Mouse (Mus musculus): ENCODE measurements around the gene Exoc3l4. TPM values are rescaled to one million over a fixed set of nuclear protein-coding genes. Genes with fewer than 3 reads are reported as not detected.

Gene Exoc3l4
- polyA plus RNA-seq, 1 experiment from 2014 or later = 10.2 TPM

- no peak overlapping the region; the same call in 1 of the 2 replicates for H3K27ac ChIP-seq (ENCODE audit: low read depth)
- no peak for ATAC-seq (replicated peaks; ENCODE audit: low FRiP score, low TSS enrichment, low read depth)
- no peaks in the 10 kb centered on the region for H3K9me3 ChIP-seq (ENCODE audit: control insufficient read depth, low read length)
- H3K36me3 ChIP-seq (ENCODE audit: control insufficient read depth, insufficient read depth, low read length) = no peaks in the 10 kb centered on the region
- H3K4me1 ChIP-seq (replicated peaks; ENCODE audit: control insufficient read depth, insufficient read depth, low read length) = peaks cover 11% of the 10 kb centered on the region
- peaks cover 32% of the 10 kb centered on the region for H3K27me3 ChIP-seq (replicated peaks; ENCODE audit: control insufficient read depth, insufficient read depth, low read length)
- H3K4me3 ChIP-seq (ENCODE audit: low read depth, low read length) = no peak overlapping the region
- no peak for DNase-seq (ENCODE audit: low spot score)
- no peak overlapping the region for H3K4me2 ChIP-seq (ENCODE audit: low read length)
- 45% methylated on average over 8 of the region's 8 CpGs for WGBS
- no peak overlapping the region for H3K9ac ChIP-seq (ENCODE audit: low read length)
Measured at GRCm38 (mm10) chr12:111434745-111435327, 18.0 kb downstream of the Exoc3l4 start.

GRCm38 (mm10) chr12:111436170-111436569, 19.4 kb downstream of the Exoc3l4 start:
- no peaks in the 10 kb centered on the region for H3K36me3 ChIP-seq (ENCODE audit: control insufficient read depth, insufficient read depth, low read length)
- DNase-seq (ENCODE audit: low spot score) (no peak), ATAC-seq (replicated peaks; ENCODE audit: low FRiP score, low TSS enrichment, low read depth) (no peak)
- no peak overlapping the region for H3K4me3 ChIP-seq (ENCODE audit: low read depth, low read length)
- WGBS = 84% methylated on average over 3 of the region's 3 CpGs
- no peak overlapping the region for H3K4me2 ChIP-seq (ENCODE audit: low read length)
- no peaks in the 10 kb centered on the region for H3K9me3 ChIP-seq (ENCODE audit: control insufficient read depth, low read length)
- H3K27ac ChIP-seq (ENCODE audit: low read depth) = no peak overlapping the region
- H3K9ac ChIP-seq (ENCODE audit: low read length) = no peak overlapping the region
- H3K27me3 ChIP-seq (replicated peaks; ENCODE audit: control insufficient read depth, insufficient read depth, low read length) = peaks cover 22% of the 10 kb centered on the region
- no peaks in the 10 kb centered on the region; the same call in 1 of the 2 replicates for H3K4me1 ChIP-seq (replicated peaks; ENCODE audit: control insufficient read depth, insufficient read depth, low read length)

GRCm38 (mm10) chr12:111436640-111437039, 19.8 kb downstream of the Exoc3l4 start:
- Histone ChIP-seq H3K4me1 (replicated peaks; ENCODE audit: control insufficient read depth, insufficient read depth, low read length) (no peaks in the 10 kb centered on the region; the same call in 1 of the 2 replicates), H3K36me3 (ENCODE audit: control insufficient read depth, insufficient read depth, low read length) (no peaks in the 10 kb centered on the region), H3K4me3 (ENCODE audit: low read depth, low read length) (no peak overlapping the region), H3K27me3 (replicated peaks; ENCODE audit: control insufficient read depth, insufficient read depth, low read length) (peaks cover 22% of the 10 kb centered on the region), H3K27ac (ENCODE audit: low read depth) (no peak overlapping the region), H3K9ac (ENCODE audit: low read length) (no peak overlapping the region), H3K9me3 (ENCODE audit: control insufficient read depth, low read length) (no peaks in the 10 kb centered on the region), H3K4me2 (ENCODE audit: low read length) (no peak overlapping the region)
- no peak for DNase-seq (ENCODE audit: low spot score)
- 60% methylated on average over 8 of the region's 8 CpGs for WGBS
- ATAC-seq (replicated peaks; ENCODE audit: low FRiP score, low TSS enrichment, low read depth) = no peak

GRCm38 (mm10) chr12:111437222-111437900, 20.5 kb downstream of the Exoc3l4 start:
- peaks cover 28% of the 10 kb centered on the region for H3K27me3 ChIP-seq (replicated peaks; ENCODE audit: control insufficient read depth, insufficient read depth, low read length)
- no peak for ATAC-seq (replicated peaks; ENCODE audit: low FRiP score, low TSS enrichment, low read depth)

GRCm38 (mm10) chr12:111438850-111439249, 22.0 kb downstream of the Exoc3l4 start:
- no peak overlapping the region for H3K27ac ChIP-seq (ENCODE audit: low read depth)
- H3K36me3 ChIP-seq (ENCODE audit: control insufficient read depth, insufficient read depth, low read length) = no peaks in the 10 kb centered on the region
- WGBS = 77% methylated on average over 6 of the region's 6 CpGs
- peaks cover 42% of the 10 kb centered on the region for H3K27me3 ChIP-seq (replicated peaks; ENCODE audit: control insufficient read depth, insufficient read depth, low read length)
- H3K4me1 ChIP-seq (replicated peaks; ENCODE audit: control insufficient read depth, insufficient read depth, low read length) = peaks cover 12% of the 10 kb centered on the region
- H3K4me2 ChIP-seq (ENCODE audit: low read length) = no peak overlapping the region
- no peak overlapping the region for H3K9ac ChIP-seq (ENCODE audit: low read length)
- H3K9me3 ChIP-seq (ENCODE audit: control insufficient read depth, low read length) = no peaks in the 10 kb centered on the region
- ATAC-seq (replicated peaks; ENCODE audit: low FRiP score, low TSS enrichment, low read depth) (no peak), DNase-seq (ENCODE audit: low spot score) (no peak)
- H3K4me3 ChIP-seq (ENCODE audit: low read depth, low read length) = no peak overlapping the region

More at GRCm38 (mm10) chr12:111437222-111437900, 20.5 kb downstream of the Exoc3l4 start:
- no peak overlapping the region for H3K4me2 ChIP-seq (ENCODE audit: low read length)
- no peak for DNase-seq (ENCODE audit: low spot score)
- no peak overlapping the region for H3K9ac ChIP-seq (ENCODE audit: low read length)
- no peaks in the 10 kb centered on the region for H3K36me3 ChIP-seq (ENCODE audit: control insufficient read depth, insufficient read depth, low read length)
- H3K9me3 ChIP-seq (ENCODE audit: control insufficient read depth, low read length) = no peaks in the 10 kb centered on the region
- H3K4me3 ChIP-seq (ENCODE audit: low read depth, low read length) = no peak overlapping the region
- peaks cover 6% of the 10 kb centered on the region for H3K4me1 ChIP-seq (replicated peaks; ENCODE audit: control insufficient read depth, insufficient read depth, low read length)
- WGBS = 70% methylated on average over 5 of the region's 5 CpGs
- no peak overlapping the region for H3K27ac ChIP-seq (ENCODE audit: low read depth)

- Histone ChIP-seq H3K27ac (ENCODE audit: low read depth) (no peak overlapping the region), H3K4me2 (ENCODE audit: low read length) (no peak overlapping the region), H3K9me3 (ENCODE audit: control insufficient read depth, low read length) (no peaks in the 10 kb centered on the region), H3K27me3 (replicated peaks; ENCODE audit: control insufficient read depth, insufficient read depth, low read length) (peaks cover 56% of the 10 kb centered on the region), H3K4me3 (ENCODE audit: low read depth, low read length) (no peak overlapping the region), H3K36me3 (ENCODE audit: control insufficient read depth, insufficient read depth, low read length) (no peaks in the 10 kb centered on the region), H3K9ac (ENCODE audit: low read length) (no peak overlapping the region), H3K4me1 (replicated peaks; ENCODE audit: control insufficient read depth, insufficient read depth, low read length) (peaks cover 16% of the 10 kb centered on the region)
- WGBS = 89% methylated on average over 9 of the region's 9 CpGs
- no peak for ATAC-seq (replicated peaks; ENCODE audit: low FRiP score, low TSS enrichment, low read depth)
- DNase-seq (ENCODE audit: low spot score) = no peak
Measured at GRCm38 (mm10) chr12:111440701-111441373, 24.0 kb downstream of the Exoc3l4 start.

- 75% methylated on average over 3 of the region's 3 CpGs for whole genome bisulfite sequencing
- no peak overlapping the region for H3K9ac ChIP-seq (ENCODE audit: low read length)
- peaks cover 62% of the 10 kb centered on the region for H3K27me3 ChIP-seq (replicated peaks; ENCODE audit: control insufficient read depth, insufficient read depth, low read length)
- H3K36me3 ChIP-seq (ENCODE audit: control insufficient read depth, insufficient read depth, low read length) = no peaks in the 10 kb centered on the region
- ATAC-seq (replicated peaks; ENCODE audit: low FRiP score, low TSS enrichment, low read depth) = no peak
- no peak overlapping the region for H3K4me3 ChIP-seq (ENCODE audit: low read depth, low read length)
- no peaks in the 10 kb centered on the region for H3K9me3 ChIP-seq (ENCODE audit: control insufficient read depth, low read length)
- peaks cover 18% of the 10 kb centered on the region for H3K4me1 ChIP-seq (replicated peaks; ENCODE audit: control insufficient read depth, insufficient read depth, low read length)
- DNase-seq (ENCODE audit: low spot score) = peak; percentile 51
- H3K27ac ChIP-seq (ENCODE audit: low read depth) = no peak overlapping the region
- no peak overlapping the region for H3K4me2 ChIP-seq (ENCODE audit: low read length)
Measured at GRCm38 (mm10) chr12:111441523-111441922, 24.7 kb downstream of the Exoc3l4 start.

DNA sequence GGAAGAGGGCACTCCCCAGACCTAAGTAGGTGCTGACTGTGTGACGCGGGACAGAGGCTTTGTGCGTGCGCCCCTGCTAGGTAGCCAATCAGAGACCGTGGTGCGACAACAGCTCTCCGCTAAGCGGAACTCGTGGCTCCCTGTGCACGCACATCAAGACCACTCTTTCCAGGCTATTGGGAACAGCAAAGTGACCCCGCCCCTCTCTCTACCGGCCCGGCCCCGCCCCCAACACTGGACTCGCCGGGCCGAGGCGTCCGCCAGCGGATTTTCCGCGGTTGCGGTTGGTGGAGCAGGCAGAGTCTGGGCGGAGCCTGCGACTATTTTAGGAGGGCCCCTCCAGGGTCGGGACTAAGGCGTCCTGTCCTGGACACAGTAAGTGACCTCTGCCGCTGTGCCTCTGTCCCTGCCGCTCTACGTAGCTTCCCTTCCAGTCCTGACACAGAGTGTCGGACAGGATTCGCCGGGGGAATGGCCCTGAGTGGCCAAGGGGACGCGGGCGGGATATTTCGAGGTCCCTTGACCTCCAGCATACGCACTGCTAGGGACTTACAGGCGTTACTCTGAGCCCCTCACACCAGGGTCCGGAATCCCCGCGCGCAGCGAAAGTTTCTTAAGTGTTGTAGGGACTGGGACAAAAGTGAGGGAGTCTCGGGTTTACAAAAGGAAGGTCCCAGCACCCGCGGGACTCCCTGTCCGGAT, 25.6 kb downstream of the Exoc3l4 start, which contains the start of gene Tnfaip2:
Tnfaip2 (plus strand) TSS at position 161 of the 702 bp plus-strand sequence.
- Histone ChIP-seq H3K4me2 (ENCODE audit: low read length) (peak within 1 kb of the TSS; percentile 71), H3K9me3 (ENCODE audit: control insufficient read depth, low read length) (no peaks in the 10 kb centered on the region), H3K36me3 (ENCODE audit: control insufficient read depth, insufficient read depth, low read length) (no peaks in the 10 kb centered on the region), H3K27ac (ENCODE audit: low read depth) (no peak within 1 kb of the TSS), H3K27me3 (replicated peaks; ENCODE audit: control insufficient read depth, insufficient read depth, low read length) (peaks cover 66% of the 10 kb centered on the region), H3K4me1 (replicated peaks; ENCODE audit: control insufficient read depth, insufficient read depth, low read length) (peaks cover 18% of the 10 kb centered on the region), H3K9ac (ENCODE audit: low read length) (peak within 1 kb of the TSS; percentile 27; the same call in 1 of the 2 replicates), H3K4me3 (ENCODE audit: low read depth, low read length) (peak within 1 kb of the TSS; percentile 36)
- peak; percentile 69 for DNase-seq (ENCODE audit: low spot score)
- peak; percentile 53 for ATAC-seq (replicated peaks; ENCODE audit: low FRiP score, low TSS enrichment, low read depth)
- WGBS = under 1% methylated on average over 48 of the region's 48 CpGs
